Mouse (Mus musculus): ENCODE data around the gene Neurl4. TPM values are rescaled to one million over a fixed set of nuclear protein-coding genes. Genes with fewer than 3 reads are reported as not detected.

Gene Neurl4
- total RNA-seq, 2 experiments from 2014 or later: 114 to 121 TPM

DNA sequence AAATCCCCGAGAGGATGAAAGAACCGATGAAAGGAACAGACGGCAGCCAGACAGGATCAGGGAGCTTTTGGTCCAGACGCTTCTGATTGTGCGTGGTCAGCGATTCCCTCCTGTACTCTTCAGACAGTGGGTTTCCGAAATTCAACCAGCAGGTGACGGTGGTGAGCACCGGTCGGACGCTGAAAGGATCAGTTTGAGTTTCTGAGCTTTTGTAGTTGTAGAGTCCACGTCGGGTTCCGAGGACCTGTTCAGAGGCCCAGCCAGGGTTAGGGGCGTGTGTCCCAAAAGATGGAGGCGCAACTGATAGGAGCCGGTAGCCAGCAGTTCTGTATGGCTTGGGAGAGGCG lies 20.4 kb upstream of the Neurl4 start:
- intact Hi-C loops (cut with DNase I): no loop called here
- DNase-seq (ENCODE audit: low spot score in 2 of 2): peak in 1 of 2 experiments; percentile 29

DNA sequence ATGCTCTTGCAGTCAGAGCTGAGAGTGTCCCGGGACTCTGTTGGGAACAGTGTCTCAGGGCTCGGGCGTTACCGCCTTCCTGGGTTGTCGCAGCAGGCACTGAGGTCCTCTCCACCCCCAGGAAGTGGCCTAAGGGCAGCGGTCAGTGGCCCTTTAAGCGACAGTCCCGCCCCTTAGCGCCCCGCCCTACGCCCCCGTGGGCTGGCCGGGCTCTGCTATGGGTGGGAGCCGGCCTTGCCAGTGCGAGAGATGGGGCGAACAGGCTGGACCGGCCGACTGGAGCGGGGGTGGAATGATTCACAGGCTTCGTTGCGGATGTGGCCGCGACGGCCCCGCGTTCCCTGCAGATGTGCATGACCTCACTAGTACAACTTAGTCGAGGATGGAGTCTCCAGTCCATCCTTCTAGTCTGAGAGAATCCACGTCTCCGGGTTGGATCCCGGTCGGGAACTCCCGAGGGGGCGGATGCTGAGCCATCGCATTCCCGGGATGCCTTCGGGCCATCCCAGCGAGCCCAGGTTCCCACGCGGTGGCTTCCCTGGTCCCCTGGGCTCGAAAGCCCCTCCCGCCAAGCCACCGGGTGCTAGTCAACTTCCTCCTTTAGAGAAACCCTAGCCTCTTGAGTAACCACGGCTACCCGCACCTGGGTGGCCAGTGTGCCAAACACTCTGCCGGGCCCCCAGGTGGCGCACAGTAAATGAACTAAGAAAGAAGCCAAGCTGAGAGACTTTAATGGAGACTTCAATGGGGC lies 19.8 kb upstream of the Neurl4 start, which contains the start of gene Kctd11:
Kctd11 (minus strand) TSS at position 554 of the 751 bp plus-strand sequence.
- intact Hi-C loops (cut with DNase I): no loop called here
- peak; percentile 59 to 68 for DNase-seq (ENCODE audit: low spot score in 2 of 2)

DNA sequence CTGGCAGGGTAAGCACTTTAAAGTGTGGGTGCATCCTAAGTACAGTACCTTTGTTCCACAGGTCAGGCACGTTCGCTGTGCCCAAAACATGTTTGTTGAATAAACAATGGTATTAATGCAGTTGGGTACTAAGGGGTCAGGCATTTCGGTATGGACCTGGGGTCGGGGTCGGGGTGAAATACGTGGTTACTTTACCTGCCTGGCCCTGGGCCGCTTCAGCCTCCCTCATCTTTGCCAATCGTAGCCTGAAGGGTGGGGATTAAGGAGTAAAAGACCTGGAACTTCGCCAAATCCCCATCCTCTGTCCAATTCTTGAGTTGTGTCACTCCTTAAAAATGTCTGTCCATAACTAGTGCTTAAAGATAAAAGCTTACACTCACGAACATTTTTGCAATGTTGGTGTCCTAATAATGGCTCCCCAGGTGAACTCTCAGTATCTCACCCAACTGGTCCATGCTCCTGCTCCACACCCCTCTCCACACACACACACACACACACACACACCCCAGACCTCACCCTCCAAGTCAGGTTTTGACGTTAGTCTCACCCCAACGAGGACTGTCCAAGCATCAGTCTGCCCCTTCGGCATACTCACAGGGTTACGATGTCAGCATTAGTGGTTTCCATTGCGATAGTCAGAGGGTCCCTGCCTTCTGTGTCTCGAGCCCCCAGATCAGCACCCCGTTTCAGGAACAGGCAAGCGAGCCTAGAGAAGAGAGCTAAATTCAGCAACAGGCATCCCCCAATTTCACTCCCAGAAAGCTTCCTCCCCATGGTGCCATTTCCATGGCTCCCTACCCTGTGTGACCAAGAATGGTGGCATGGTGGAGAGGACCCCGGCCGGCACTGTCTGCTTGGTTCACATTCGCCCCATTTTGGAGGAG lies 18.8 kb upstream of the Neurl4 start:
- intact Hi-C loops (cut with DNase I): no loop called here
- no peak for DNase-seq (ENCODE audit: low spot score in 2 of 2)

DNA sequence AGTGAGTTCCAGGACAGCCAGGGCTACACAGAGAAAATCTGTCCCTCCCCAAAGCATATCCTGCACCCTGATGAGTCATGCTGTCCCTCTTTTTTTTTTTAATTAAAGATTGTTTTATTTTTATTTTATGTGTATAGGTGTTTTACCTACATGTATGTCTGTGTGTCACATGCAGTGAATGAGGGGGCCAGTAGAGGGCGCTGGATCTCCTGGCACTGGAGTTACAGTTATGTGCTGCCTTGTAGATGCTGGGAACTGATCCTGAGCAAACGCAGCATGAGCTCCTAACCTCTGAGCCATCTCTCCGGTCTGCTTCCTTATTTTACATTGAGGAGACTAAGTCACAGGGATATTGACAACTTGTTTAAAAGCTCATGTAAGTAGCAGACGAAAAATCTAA lies 17.8 kb upstream of the Neurl4 start:
- intact Hi-C loops (cut with DNase I): no loop called here
- no peak for DNase-seq (ENCODE audit: low spot score in 2 of 2)

DNA sequence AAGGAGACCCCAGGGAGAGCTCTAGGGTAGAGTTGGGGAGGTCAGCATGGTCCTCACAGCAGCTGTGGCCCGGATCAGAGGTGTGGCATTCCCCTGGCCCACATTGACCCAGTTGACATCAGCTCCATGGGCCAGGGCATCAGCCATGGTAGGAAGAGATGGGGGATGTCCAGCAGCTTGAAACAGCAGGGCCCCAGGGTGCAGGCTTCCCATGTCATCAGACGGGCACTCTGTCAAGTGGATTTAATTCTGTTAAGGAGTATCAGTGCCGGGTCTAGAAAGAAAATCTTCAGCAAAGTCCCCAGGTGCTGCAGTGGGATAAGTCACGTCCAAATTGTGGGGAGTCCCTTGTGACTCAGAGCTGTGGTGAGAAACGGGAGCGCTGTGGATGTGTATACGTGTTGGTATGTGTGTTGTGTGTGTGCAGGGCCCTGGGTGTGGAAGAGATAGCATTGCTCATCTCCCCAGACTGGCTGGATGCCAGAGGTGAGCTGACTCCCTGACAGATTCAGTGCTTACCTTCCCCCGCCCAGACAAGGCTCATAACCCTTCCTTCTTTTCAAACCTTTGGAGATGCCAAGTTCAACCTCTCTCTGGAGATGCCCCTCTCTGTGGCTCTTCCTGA lies 17.2 kb upstream of the Neurl4 start:
- intact Hi-C loops (cut with DNase I): no loop called here
- DNase-seq (ENCODE audit: low spot score in 2 of 2): no peak

DNA sequence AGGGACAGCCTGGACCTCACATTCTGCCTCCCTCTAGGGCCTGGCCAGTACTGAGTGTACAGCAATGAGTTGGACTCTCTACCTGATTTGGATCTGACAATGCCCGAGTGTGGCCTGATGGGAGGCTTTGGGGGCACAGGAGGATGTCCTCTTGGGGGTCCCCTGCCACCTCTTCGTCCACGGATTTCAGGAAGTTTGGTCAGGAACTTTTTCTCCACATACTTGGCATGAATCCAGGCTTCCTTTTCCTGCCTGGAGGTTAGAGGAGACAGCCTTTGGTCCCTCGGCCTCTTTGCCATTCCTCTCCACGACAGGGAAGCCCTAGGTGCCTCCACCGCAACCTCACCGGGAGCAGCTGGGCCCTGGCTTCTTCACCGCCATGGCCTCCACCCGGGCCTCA lies 16.6 kb upstream of the Neurl4 start:
- no peak for DNase-seq (ENCODE audit: low spot score in 2 of 2)
- intact Hi-C loops (cut with DNase I): no loop called here

DNA sequence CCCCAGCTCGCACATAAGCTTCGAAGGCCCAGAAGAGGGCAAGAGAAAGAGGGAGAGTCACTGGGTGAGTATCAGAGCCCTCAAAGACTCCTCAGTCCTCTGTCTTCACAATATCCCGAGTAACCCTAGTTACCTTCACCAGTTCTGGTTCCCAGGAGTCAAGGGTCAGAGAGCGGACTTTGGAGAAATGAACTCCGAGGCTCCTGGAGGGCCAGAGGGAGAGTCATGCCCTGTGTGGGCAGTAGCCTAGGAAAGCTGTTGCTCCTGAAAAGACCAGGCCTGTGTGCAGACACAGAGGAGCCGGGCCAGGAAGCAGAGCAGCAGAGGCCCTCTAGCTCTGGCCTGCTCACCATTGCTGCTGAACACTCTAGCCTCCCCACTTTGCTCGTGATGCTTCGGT lies 16.2 kb upstream of the Neurl4 start:
- intact Hi-C loops (cut with DNase I): no loop called here
- DNase-seq (ENCODE audit: low spot score in 2 of 2): no peak

DNA sequence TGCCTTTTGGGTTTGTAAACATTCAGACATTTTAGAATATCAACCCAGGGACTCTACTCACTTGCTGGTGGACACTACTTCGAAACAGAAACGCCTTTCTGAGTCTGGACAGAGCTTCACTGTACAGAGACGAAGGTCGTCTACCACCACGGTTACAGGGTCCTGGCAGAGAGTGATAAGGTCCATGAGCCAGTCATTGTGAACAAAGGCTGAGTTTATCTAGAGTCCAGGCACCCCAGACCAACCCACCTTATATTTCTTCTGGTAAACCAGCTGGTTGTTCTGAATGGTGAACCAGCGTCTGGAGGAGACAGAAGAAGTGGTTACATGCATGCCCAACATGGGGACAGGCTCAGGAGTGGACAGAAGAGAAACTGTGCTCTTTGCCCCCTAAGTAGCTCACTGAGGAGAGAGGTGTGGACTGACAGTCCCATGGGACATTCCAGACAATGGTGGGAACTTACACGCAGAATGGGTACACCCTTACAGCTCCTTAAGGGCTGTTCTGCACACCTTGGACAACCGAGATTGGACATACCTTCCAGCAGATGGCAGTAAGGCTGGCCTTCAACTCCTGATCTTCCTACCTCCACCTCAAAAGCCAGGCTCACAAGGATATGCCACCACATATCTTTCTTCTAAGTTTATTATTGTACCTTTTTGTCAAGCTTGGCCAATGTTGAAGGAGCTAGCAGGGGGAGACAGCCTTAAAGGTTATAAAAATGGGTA lies 13.8 kb upstream of the Neurl4 start:
- DNase-seq (ENCODE audit: low spot score in 2 of 2): no peak
- intact Hi-C loops (cut with DNase I): no loop called here

DNA sequence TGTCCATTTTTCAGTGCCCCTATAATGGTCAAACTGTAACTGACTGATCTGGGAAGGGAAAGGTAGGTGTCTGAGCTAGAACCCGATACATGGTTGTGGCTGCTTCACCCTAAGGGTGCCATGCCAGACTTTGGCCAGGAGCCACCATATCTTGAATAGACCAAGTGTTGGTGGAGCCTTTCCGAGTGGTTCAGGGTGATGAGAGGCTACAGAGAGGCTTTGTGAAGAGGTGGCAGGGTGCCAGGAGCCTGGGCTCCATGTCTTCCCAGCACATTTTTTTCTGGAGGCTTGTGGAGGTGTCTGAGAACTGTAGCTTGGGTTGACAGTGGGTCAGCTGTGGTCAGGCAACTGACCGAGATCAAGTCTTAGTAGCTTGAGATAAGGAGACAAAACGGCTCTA lies 9.4 kb upstream of the Neurl4 start:
- no peak for DNase-seq (ENCODE audit: low spot score in 2 of 2)
- intact Hi-C loops (cut with DNase I): no loop called here

DNA sequence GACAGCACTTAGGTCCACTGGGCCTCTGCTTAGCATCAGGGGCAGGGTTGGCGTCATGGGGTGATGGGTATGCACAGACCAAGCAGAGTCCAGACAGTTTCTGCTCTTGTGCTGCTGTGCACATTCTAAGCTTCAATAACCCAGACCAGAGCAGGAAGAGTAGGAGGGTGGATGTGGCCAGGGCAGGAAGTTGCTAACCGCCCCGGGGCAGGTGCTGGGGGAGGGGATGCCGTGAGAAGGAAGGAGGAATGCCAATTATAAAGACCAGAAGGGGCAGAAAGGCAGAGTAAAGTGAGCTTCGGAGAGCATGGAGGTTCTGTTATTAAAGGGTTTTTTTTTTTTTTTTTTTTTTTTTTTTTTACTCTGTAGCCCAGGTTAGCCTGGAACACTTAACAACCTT lies 6.2 kb upstream of the Neurl4 start:
- intact Hi-C loops (cut with DNase I): no loop called here
- DNase-seq (ENCODE audit: low spot score in 2 of 2): no peak

DNA sequence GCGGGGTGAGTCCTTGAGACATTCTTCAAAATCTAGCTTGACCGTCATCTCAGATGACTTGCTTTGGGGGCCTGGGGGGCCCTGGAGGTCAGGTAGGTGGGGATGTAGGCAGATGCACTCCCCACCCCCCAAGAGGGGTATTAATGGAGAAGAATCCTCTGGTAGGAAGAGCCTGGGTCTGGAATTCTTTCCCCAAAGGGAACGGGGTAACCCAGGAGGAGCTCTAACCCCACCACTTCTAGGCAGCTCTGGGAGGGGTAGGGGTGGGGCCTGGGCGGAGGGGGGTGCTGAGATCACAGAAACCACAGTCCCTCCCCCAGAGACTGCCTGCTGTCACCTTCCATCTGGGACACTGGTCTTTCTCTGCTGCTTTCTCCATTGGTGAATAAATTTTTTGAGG lies 5.6 kb upstream of the Neurl4 start, which contains the start of gene Acap1:
Acap1 (minus strand) TSS at position 249 of the 400 bp plus-strand sequence.
- intact Hi-C loops (cut with DNase I): no loop called here
- DNase-seq (ENCODE audit: low spot score in 2 of 2): no peak

DNA sequence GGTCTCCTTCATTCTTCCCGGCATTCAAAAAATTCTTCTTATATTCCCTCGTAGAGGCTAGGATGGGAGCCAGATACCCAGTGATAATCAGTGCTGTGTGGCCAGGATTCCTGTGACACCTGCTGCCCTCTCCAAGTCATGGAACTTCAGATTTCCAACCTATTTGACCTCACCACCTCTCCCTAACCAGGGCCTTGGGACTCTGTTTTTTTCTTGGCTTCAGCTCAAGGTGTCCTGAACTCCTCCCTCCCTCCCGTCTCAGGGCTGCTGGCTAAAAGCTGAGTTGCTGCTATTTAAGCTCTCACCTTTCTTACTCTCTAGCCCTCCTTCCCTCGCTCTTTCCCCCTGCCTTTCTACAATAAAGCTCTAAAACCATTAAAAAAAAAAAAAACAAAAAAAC lies 1.0 kb upstream of the Neurl4 start:
- no peak for DNase-seq (ENCODE audit: low spot score in 2 of 2)
- intact Hi-C loops (cut with DNase I): loop anchor here (5.0 kb wide), 2 partner anchors 63 to 218 kb away; partner anchors contain the start of genes Nlgn2, Senp3 and Tmem256

DNA sequence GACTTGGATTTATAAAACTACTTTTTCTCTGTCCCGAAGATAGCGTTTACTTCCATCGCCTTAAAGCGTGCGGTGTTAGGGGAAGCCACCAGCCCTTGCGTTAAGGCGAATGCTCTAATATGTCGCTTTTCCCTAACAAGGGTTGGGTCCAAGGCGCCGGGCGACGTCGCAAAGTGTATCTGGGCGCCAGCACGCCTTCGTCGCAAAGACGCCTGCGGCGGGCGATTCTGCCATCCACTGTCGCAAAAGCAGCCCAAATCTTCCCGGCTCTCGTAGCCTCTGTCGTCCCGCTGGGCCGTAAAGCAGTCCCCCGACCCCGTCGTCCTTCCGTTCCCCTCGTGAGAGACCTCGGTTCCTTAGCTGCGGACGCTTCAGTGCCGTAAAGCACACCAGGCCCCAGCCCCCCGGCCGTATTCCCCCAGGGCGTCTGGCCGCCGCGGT lies 554 bp downstream of the Neurl4 start:
- DNase-seq (ENCODE audit: low spot score in 2 of 2): peak; percentile 97 to 98
- intact Hi-C loops (cut with DNase I): loop anchor here (1.0 to 5.0 kb wide), 3 partner anchors 20 to 219 kb away; partner anchors contain the start of genes Eif5a, Nlgn2, Senp3 and Tmem256

DNA sequence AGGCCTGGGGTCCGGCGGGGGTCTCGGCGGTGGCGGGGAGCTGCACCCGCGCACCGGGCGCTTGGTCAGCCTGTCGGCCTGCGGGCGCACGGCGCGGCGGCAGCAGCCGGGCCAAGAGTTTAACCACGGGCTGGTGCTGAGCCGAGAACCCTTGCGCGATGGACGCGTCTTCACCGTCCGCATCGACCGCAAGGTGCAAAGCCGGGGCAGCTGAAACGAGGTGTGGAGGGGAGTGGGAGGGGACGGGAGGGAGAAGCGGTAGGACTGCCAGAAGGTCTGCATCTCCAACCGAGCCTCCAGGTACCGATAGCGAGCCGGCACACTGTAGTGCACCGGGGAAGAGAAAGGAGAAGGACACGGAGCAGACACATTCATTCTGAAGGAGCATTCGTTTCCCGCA lies 1.1 kb downstream of the Neurl4 start:
- peak in 1 of 2 experiments; percentile 28 for DNase-seq (ENCODE audit: low spot score in 2 of 2)
- intact Hi-C loops (cut with DNase I): loop anchor here (1.0 to 5.0 kb wide), 3 partner anchors 19 to 220 kb away; partner anchors contain the start of genes Eif5a, Nlgn2, Senp3 and Tmem256

DNA sequence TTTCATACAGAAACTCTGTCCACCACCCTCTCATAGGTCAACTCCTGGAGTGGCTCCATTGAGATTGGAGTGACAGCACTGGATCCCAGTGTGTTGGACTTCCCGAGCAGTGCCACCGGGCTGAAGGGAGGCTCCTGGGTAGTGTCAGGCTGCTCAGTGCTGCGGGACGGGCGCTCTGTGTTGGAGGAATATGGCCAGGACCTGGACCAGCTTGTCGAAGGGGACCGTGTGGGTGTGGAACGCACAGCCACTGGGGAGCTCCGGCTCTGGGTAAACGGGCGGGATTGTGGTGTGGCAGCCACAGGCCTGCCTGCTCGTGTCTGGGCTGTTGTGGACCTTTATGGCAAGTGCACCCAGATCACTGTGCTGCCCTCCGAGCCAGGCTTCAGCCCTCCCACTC lies 2.1 kb downstream of the Neurl4 start:
- intact Hi-C loops (cut with DNase I): loop anchor here (5.0 kb wide), 2 partner anchors 66 to 221 kb away; partner anchors contain the start of genes Nlgn2, Senp3 and Tmem256

DNA sequence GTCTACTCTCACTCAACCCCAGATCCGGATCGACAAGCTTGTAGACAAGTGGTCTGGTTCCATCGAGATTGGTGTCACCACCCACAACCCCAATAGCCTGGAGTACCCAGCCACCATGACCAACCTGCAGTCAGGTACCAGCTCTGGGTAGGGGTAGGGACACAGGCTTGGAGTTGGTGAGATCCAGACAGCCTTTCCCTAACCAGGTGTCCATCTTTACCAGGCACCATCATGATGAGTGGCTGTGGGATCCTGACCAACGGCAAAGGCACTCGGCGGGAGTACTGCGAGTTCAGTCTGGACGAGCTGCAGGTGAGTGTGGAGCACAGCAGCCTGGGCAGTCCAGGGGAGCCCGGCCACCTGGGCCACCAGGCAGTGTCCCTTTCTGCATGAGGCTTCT lies 3.4 kb downstream of the Neurl4 start:
- DNase-seq (ENCODE audit: low spot score in 2 of 2): no peak
- intact Hi-C loops (cut with DNase I): loop anchor here (5.0 kb wide), 2 partner anchors 67 to 222 kb away; partner anchors contain the start of genes Nlgn2, Senp3 and Tmem256

More for the DNA sequence above, 2.1 kb downstream of the Neurl4 start:
- DNase-seq (ENCODE audit: low spot score in 2 of 2): no peak

DNA sequence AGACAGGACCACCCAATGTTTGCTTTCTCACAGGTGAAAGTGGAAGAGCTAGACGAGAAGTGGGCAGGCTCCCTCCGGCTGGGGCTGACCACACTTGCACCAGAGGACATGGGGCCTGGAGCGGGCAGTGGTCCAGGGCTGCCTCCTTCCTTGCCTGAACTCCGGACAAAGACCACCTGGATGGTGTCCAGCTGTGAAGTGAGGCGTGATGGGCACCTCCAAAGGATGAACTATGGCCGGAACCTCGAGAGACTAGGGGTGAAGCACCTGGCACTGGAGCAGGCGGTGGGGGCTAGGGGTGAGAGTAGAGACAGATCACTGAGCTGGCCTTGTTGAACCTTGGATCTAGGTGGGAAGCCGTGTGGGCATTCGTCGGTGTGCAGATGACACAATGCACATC lies 7.8 kb downstream of the Neurl4 start:
- no peak for DNase-seq (ENCODE audit: low spot score in 2 of 2)
- intact Hi-C loops (cut with DNase I): no loop called here

DNA sequence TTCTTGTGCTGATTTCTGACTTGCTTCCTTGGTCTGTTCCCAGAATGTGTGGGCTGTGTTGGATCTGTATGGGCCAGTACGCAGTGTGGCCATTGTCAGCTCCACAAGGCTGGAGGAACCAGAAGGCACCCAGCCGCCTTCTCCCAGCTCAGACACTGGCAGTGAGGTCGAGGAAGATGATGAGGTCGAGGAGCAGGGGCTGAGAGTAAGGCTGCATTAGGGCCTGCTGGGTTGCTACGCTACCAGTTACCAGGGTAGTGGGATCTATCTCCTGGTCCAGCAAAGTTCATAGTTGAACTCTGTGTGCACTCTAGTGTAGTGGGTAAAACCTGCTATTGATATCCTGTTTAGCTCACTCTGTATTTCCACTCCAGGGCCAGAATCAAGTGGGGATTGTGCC lies 8.3 kb downstream of the Neurl4 start:
- DNase-seq (ENCODE audit: low spot score in 2 of 2): no peak
- intact Hi-C loops (cut with DNase I): no loop called here

DNA sequence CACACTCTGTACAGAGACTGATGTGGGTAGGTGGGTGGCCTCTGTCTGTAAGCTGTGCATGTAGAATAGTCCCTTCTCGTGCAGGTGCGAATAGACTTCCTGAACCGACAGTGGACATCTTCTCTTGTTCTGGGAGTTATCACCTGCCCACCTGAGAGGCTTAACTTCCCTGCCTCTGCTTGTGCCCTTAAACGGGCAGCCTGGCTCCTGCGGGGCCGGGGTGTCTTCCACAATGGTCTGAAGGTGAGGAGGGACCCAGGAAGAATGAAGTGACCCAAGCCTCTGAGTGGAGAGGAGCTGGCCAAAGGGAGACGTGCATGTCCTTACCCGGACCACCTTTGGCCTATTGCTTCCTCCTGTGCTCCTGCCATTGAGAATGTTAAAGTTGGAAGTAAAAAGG lies 9.3 kb downstream of the Neurl4 start:
- no peak for DNase-seq (ENCODE audit: low spot score in 2 of 2)
- intact Hi-C loops (cut with DNase I): no loop called here
